Mouse (Mus musculus) intestine, embryonic 15.5 days (tissue): ENCODE results near the gene F2rl2. TPM values are rescaled to one million over a fixed set of nuclear protein-coding genes. Genes with fewer than 3 reads are reported as not detected.

ENCODE experiments used
- ATAC-seq: fragments of 200-750 bp; cut with Nextera tagmentation; 2 replicates; pipeline ENCODE4 v1.8.0; 2017; ENCODE audit warnings: moderate TSS enrichment, moderate library complexity
- H3K27ac ChIP-seq: fragments of 300-500 bp; sonication (generic); 2 replicates; pipeline ENCODE4 v1.5.1; 2015; ENCODE audit warnings: mild to moderate bottlenecking, inconsistent platforms
- H3K27me3 ChIP-seq: fragments of 300-500 bp; sonication (generic); replicated peaks from 2 replicates; pipeline ENCODE4 v1.6.1; 2015; ENCODE audit warnings: inconsistent platforms
- H3K36me3 ChIP-seq: fragments of 300-500 bp; sonication (generic); 2 replicates; pipeline ENCODE4 v1.6.1; 2015; ENCODE audit warnings: inconsistent platforms
- H3K4me1 ChIP-seq: fragments of 300-500 bp; sonication (generic); replicated peaks from 2 replicates; pipeline ENCODE4 v1.6.1; 2015; ENCODE audit warnings: inconsistent platforms
- H3K4me2 ChIP-seq: fragments of 300-500 bp; sonication (generic); replicated peaks from 2 replicates; pipeline ENCODE4 v1.6.1; 2015; ENCODE audit warnings: mild to moderate bottlenecking, inconsistent platforms
- H3K4me3 ChIP-seq: fragments of 300-500 bp; sonication (generic); replicated peaks from 2 replicates; pipeline ENCODE4 v1.5.1; 2015; ENCODE audit warnings: inconsistent platforms
- H3K9ac ChIP-seq: fragments of 300-500 bp; sonication (generic); 2 replicates; pipeline ENCODE4 v1.6.1; 2015; ENCODE audit warnings: inconsistent platforms
- H3K9me3 ChIP-seq: fragments of 300-500 bp; sonication (generic); 2 replicates; pipeline ENCODE4 v1.6.1; 2016; ENCODE audit warnings: inconsistent platforms
- WGBS: fragments of 180-500 bp; shearing (Covaris S2); methylation state at CpG from one replicate; pipeline ENCODE4 v1.1.7; 2015; 5-methylcytosine and 5-hydroxymethylcytosine counted together
- polyA plus RNA-seq: library from polyadenylated mRNA; unstranded; fragments of >200 nt; fragmentation: Nextera tagmentation; extraction: Ambion mirVana; gene quantifications from 2 replicates; pipeline ENCODE4 v1.2.1, GENCODE M21; 2015

Gene F2rl2
- polyA plus RNA-seq: 0.44 and 0.58 TPM in 2 replicates

DNA sequence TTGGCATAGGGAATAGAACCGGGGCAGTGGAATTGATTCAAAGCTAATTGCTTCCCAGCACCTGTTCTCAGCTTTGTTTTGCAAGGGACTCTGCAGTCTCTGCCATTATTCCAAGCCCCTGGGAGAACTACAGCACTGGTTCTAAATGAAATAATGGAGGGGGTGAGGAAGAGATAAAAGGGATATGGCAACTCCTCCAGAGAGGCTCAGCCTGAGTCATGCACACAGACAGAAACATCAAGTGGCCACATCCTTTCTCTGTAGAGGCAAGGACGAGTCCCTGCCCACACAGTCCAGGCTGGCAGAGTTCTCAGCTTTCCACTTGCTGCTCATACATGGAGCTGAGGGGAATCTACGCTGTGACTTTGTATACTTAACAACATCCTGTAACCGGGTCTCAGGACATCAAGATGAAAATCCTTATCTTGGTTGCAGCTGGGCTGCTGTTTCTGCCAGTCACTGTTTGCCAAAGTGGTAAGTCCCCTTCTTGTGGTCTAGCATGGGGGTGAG is at the start of gene F2rl2:
Gene F2rl2 (plus strand): TSS at position 200 of the 510 bp plus-strand sequence.
- 59% methylated on average over 4 of the region's 4 CpGs for WGBS
- no peak for ATAC-seq
- no peak within 1 kb of the TSS for H3K9ac ChIP-seq
- no peak within 1 kb of the TSS for H3K4me3 ChIP-seq
- H3K36me3 ChIP-seq: no peaks in the 10 kb centered on the region
- no peaks in the 10 kb centered on the region for H3K27me3 ChIP-seq
- no peak within 1 kb of the TSS for H3K4me2 ChIP-seq
- no peaks in the 10 kb centered on the region for H3K9me3 ChIP-seq
- no peaks in the 10 kb centered on the region for H3K4me1 ChIP-seq
- no peak within 1 kb of the TSS for H3K27ac ChIP-seq

DNA sequence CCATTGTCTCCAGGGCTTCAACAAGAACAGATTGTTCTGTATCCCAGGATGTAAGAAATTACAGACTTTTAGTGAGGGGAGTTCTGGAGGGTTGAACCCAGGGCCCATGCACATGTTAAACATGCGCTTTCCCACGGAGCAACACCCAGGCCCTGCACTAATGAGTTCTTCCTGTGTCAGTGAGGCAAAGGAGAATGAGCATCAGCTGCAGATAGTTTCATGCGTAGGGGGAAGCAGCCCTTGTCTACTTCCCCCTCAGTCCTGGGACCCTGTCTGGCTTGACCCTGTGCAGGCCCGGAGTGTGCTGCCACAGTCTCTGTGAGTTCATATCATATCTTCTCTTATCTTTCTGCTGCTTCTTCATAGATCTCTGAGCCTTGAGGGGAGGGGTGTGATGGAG is 49.4 kb upstream of the F2rl2 start:
- peaks cover 4% of the 10 kb centered on the region for H3K4me1 ChIP-seq
- no peak overlapping the region for H3K9ac ChIP-seq
- 57% methylated on average over 4 of the region's 4 CpGs for WGBS
- H3K4me3 ChIP-seq: no peak overlapping the region
- no peak overlapping the region for H3K27ac ChIP-seq
- no peaks in the 10 kb centered on the region for H3K36me3 ChIP-seq
- H3K9me3 ChIP-seq: no peaks in the 10 kb centered on the region
- H3K27me3 ChIP-seq: no peaks in the 10 kb centered on the region
- ATAC-seq: no peak
- H3K4me2 ChIP-seq: no peak overlapping the region

DNA sequence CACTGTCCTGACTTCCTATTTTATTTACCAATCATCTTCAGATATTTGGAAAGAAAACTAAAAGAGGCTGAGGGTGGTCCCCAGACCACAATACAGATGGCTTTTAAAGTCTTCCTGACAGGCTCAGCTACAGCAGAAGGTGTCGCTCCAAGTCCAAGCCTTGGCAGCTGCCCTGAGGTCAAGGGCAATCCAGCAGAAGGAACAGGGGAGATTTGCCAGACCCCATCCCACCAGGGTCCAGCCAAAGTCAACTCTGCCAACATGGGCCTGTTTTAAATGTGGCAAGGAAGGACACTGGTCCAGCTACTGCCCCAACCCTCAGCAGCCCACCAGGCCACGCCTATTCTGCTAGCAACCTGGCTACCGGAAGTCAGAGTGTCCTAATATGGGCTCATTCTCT is 46.7 kb upstream of the F2rl2 start:
- H3K4me3 ChIP-seq: no peak overlapping the region
- H3K9ac ChIP-seq: no peak overlapping the region
- H3K4me1 ChIP-seq: no peaks in the 10 kb centered on the region
- no peak for ATAC-seq
- no peaks in the 10 kb centered on the region for H3K9me3 ChIP-seq
- 88% methylated on average over 3 of the region's 3 CpGs for WGBS
- no peak overlapping the region for H3K27ac ChIP-seq
- no peak overlapping the region for H3K4me2 ChIP-seq
- no peaks in the 10 kb centered on the region for H3K27me3 ChIP-seq
- no peaks in the 10 kb centered on the region for H3K36me3 ChIP-seq

- Histone ChIP-seq H3K4me3 (no peak overlapping the region), H3K27ac (no peak overlapping the region), H3K9me3 (no peaks in the 10 kb centered on the region), H3K4me1 (no peaks in the 10 kb centered on the region), H3K9ac (no peak overlapping the region), H3K4me2 (no peak overlapping the region), H3K36me3 (no peaks in the 10 kb centered on the region), H3K27me3 (no peaks in the 10 kb centered on the region)
- no peak for ATAC-seq
- WGBS: 82% methylated on average over 7 of the region's 7 CpGs
Observed at GRCm38 (mm10) chr13:95651870-95652668, 44.6 kb upstream of the F2rl2 start.

DNA sequence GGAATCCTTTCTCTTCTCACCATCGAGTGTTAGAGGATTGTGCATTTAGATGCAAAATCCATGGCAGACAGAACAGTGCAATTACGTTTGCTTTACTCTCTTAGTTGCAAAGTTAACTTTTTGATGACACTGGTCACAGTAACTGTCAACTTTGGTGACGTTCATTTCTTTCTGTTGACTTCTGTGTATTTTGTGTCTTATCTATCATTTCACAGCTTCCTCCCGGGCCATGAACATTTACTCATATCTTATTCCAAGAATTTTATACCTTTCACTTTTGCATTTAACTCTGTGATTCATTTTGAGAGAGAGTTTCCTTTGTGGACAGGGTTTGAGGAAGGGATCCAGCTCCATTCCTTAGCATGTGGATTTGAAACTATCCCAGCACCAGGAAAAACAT is 43.0 kb upstream of the F2rl2 start:
- no peaks in the 10 kb centered on the region for H3K9me3 ChIP-seq
- no peak overlapping the region for H3K4me3 ChIP-seq
- no peaks in the 10 kb centered on the region for H3K4me1 ChIP-seq
- H3K27ac ChIP-seq: no peak overlapping the region
- no peaks in the 10 kb centered on the region for H3K36me3 ChIP-seq
- H3K9ac ChIP-seq: no peak overlapping the region
- ATAC-seq: no peak
- WGBS: 75% methylated on average over 4 of the region's 4 CpGs
- H3K27me3 ChIP-seq: no peaks in the 10 kb centered on the region
- H3K4me2 ChIP-seq: no peak overlapping the region

- no peak overlapping the region for H3K4me2 ChIP-seq
Observed at GRCm38 (mm10) chr13:95655284-95655683, 41.4 kb upstream of the F2rl2 start.

DNA sequence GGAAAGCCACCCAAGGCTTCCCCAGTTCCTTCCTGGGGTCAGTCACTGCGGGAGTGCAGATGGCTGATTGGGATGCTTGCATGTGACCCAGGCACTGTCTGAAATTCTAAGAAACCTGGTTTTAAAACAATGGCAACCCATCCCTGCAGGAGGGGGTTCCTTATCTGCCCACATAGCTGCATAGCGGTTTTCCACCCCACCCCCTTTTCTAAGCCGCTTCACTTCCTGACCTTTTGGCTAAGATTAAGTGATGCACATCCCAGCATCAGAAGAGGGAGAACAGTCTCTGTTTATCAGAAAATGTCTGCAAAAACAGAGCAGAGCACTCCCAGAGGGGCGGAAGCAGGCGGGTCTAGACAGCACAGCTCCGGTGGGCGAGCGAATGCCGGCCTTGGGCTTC is 39.5 kb upstream of the F2rl2 start:
- no peaks in the 10 kb centered on the region for H3K27me3 ChIP-seq
- H3K36me3 ChIP-seq: 0 out of 2 replicates have a peak, but pooled peaks cover 3% of the 10 kb centered on the region
- no peak for ATAC-seq
- H3K4me1 ChIP-seq: no peaks in the 10 kb centered on the region
- no peak overlapping the region for H3K4me3 ChIP-seq
- H3K4me2 ChIP-seq: no peak overlapping the region
- H3K9ac ChIP-seq: no peak overlapping the region
- H3K9me3 ChIP-seq: no peaks in the 10 kb centered on the region
- 54% methylated on average over 9 of the region's 9 CpGs for WGBS
- no peak overlapping the region for H3K27ac ChIP-seq

More at GRCm38 (mm10) chr13:95655284-95655683, 41.4 kb upstream of the F2rl2 start:
- H3K27ac ChIP-seq: no peak overlapping the region; the same call in 1 of the 2 replicates
- no peaks in the 10 kb centered on the region for H3K4me1 ChIP-seq
- no peak overlapping the region for H3K9ac ChIP-seq
- 33% methylated on average over 9 of the region's 9 CpGs for WGBS
- peak; percentile 59 for ATAC-seq
- no peaks in the 10 kb centered on the region for H3K27me3 ChIP-seq
- H3K9me3 ChIP-seq: no peaks in the 10 kb centered on the region
- H3K36me3 ChIP-seq: 0 out of 2 replicates have a peak, but pooled peaks cover 3% of the 10 kb centered on the region
- no peak overlapping the region for H3K4me3 ChIP-seq

- ATAC-seq: no peak
- Histone ChIP-seq H3K27me3 (no peaks in the 10 kb centered on the region), H3K4me2 (no peak overlapping the region), H3K4me1 (no peaks in the 10 kb centered on the region), H3K27ac (no peak overlapping the region), H3K9ac (no peak overlapping the region), H3K36me3 (0 out of 2 replicates have a peak, but pooled peaks cover 5% of the 10 kb centered on the region), H3K4me3 (no peak overlapping the region), H3K9me3 (no peaks in the 10 kb centered on the region)
- WGBS: 78% methylated on average over 7 of the region's 7 CpGs
Observed at GRCm38 (mm10) chr13:95659432-95659831, 37.2 kb upstream of the F2rl2 start.

GRCm38 (mm10) chr13:95663834-95664233 is 32.8 kb upstream of the F2rl2 start:
- H3K4me1 ChIP-seq: no peaks in the 10 kb centered on the region
- no peaks in the 10 kb centered on the region for H3K9me3 ChIP-seq
- H3K27ac ChIP-seq: no peak overlapping the region
- 97% methylated on average over 4 of the region's 4 CpGs for WGBS
- no peak overlapping the region for H3K9ac ChIP-seq
- no peak overlapping the region for H3K4me3 ChIP-seq
- H3K36me3 ChIP-seq: peaks cover 7% of the 10 kb centered on the region; the same call in 1 of the 2 replicates
- H3K27me3 ChIP-seq: no peaks in the 10 kb centered on the region
- ATAC-seq: no peak
- no peak overlapping the region for H3K4me2 ChIP-seq

GRCm38 (mm10) chr13:95665644-95666356 is 30.9 kb upstream of the F2rl2 start:
- H3K27ac ChIP-seq: no peak overlapping the region
- no peaks in the 10 kb centered on the region for H3K27me3 ChIP-seq
- ATAC-seq: no peak
- H3K4me1 ChIP-seq: no peaks in the 10 kb centered on the region
- 84% methylated on average over 13 of the region's 13 CpGs for WGBS
- H3K9me3 ChIP-seq: no peaks in the 10 kb centered on the region
- no peak overlapping the region for H3K9ac ChIP-seq
- H3K36me3 ChIP-seq: peaks cover 7% of the 10 kb centered on the region; the same call in 1 of the 2 replicates
- H3K4me3 ChIP-seq: no peak overlapping the region
- no peak overlapping the region for H3K4me2 ChIP-seq

DNA sequence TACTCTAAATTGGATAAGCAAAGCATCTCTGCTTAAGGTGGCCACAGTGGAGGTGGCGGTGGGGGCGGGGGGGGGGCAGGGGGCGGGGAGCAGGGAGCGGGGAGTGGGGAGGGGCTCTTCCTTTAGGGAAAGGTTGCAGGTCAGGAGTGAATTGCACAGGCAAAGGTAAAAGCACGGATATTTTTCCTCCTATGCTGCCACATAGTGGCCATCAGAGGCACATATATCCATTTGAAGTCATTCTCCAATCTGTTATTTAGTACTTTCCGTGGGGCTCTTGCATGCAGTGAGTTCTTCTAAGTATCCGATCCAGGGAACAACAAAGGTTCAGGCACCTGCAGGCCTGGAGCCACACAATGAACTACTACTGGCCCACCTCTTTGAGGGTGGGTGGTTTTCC is 29.4 kb upstream of the F2rl2 start:
- H3K4me1 ChIP-seq: no peaks in the 10 kb centered on the region
- peaks cover 9% of the 10 kb centered on the region; the same call in 1 of the 2 replicates for H3K36me3 ChIP-seq
- H3K27me3 ChIP-seq: no peaks in the 10 kb centered on the region
- H3K27ac ChIP-seq: no peak overlapping the region
- no peaks in the 10 kb centered on the region for H3K9me3 ChIP-seq
- H3K4me2 ChIP-seq: no peak overlapping the region
- ATAC-seq: no peak
- WGBS: 15% methylated on average over 7 of the region's 7 CpGs
- no peak overlapping the region for H3K4me3 ChIP-seq
- H3K9ac ChIP-seq: no peak overlapping the region

- Histone ChIP-seq H3K27ac (no peak overlapping the region), H3K9ac (no peak overlapping the region), H3K4me2 (no peak overlapping the region), H3K36me3 (0 out of 2 replicates have a peak, but pooled peaks cover 8% of the 10 kb centered on the region), H3K4me3 (no peak overlapping the region), H3K9me3 (no peaks in the 10 kb centered on the region), H3K27me3 (no peaks in the 10 kb centered on the region), H3K4me1 (no peaks in the 10 kb centered on the region)
- ATAC-seq: no peak
- WGBS: 85% methylated on average over 5 of the region's 5 CpGs
Observed at GRCm38 (mm10) chr13:95670534-95670933, 26.1 kb upstream of the F2rl2 start.
